Mouse (Mus musculus) cerebellum, adult 2 months (tissue): ENCODE measurements around the gene Gm17428. TPM values are rescaled to one million over a fixed set of nuclear protein-coding genes. Genes with fewer than 3 reads are reported as not detected.

ENCODE experiments used
- DNase-seq, 2 experiments: peaks; one replicate each; pipeline ENCODE4 v3.0.0; 2021
- H3K27ac ChIP-seq: fragments of 200-500 bp; 2 replicates; pipeline ENCODE4 v1.5.1; 2012; ENCODE audit warnings: low read length, control low read depth, inconsistent platforms; ENCODE audit not compliant: insufficient read depth
- H3K27me3 ChIP-seq: fragments of 200-500 bp; 2 replicates; pipeline ENCODE4 v1.6.1; 2012; ENCODE audit warnings: inconsistent platforms, mild to moderate bottlenecking, low read length, moderate library complexity; ENCODE audit not compliant: control insufficient read depth, insufficient read depth
- H3K4me1 ChIP-seq: fragments of 200-500 bp; 2 replicates; pipeline ENCODE4 v1.6.1; 2011; ENCODE audit warnings: low read length; ENCODE audit not compliant: control insufficient read depth, insufficient read depth
- H3K4me3 ChIP-seq: fragments of 200-500 bp; replicated peaks from 2 replicates; pipeline ENCODE3; 2011; ENCODE audit warnings: mild to moderate bottlenecking, low read depth, low read length, control low read depth; ENCODE audit not compliant: insufficient read depth
- CTCF ChIP-seq: fragments of 200-500 bp; IDR thresholded peaks from 2 replicates; pipeline ENCODE4 v1.5.1; 2011; ENCODE audit warnings: low read depth, mild to moderate bottlenecking, control low read depth, low read length, moderate library complexity, borderline replicate concordance; ENCODE audit not compliant: insufficient read depth
- POLR2A ChIP-seq: fragments of 200-500 bp; IDR thresholded peaks from 2 replicates; pipeline ENCODE4 v1.6.1; 2011; ENCODE audit warnings: low read length, control low read depth, borderline replicate concordance; ENCODE audit not compliant: insufficient read depth
- WGBS: fragments of 180-500 bp; shearing (Covaris S2); methylation state at CpG from one replicate; pipeline ENCODE4 v1.1.7; 2018; 5-methylcytosine and 5-hydroxymethylcytosine counted together
- polyA plus RNA-seq: library from polyadenylated mRNA; depleted of rRNA; stranded (reverse); fragments of >200 nt; gene quantifications from 2 replicates; pipeline ENCODE4 v1.2.3, GENCODE M21; 2012

Gm17428 gene
- polyA plus RNA-seq, 1 experiment: not detected

- Histone ChIP-seq H3K27me3 (no peaks in the 10 kb centered on the region), H3K4me1 (no peaks in the 10 kb centered on the region), H3K4me3 (no peak overlapping the region), H3K27ac (no peak overlapping the region)
- TF ChIP-seq POLR2A (no peak), CTCF (no peak)
- DNase-seq: no peak
- 84% methylated on average over 16 of the region's 16 CpGs for WGBS
Measured at GRCm38 (mm10) chr14:54937361-54938182, 39.2 kb upstream of the Gm17428 start.

GRCm38 (mm10) chr14:54938431-54939219, 38.1 kb upstream of the Gm17428 start:
- TF ChIP-seq POLR2A (no peak), CTCF (no peak)
- H3K4me1 ChIP-seq: no peaks in the 10 kb centered on the region
- H3K27ac ChIP-seq: no peak overlapping the region
- H3K27me3 ChIP-seq: no peaks in the 10 kb centered on the region
- DNase-seq: no peak
- WGBS: 57% methylated on average over 15 of the region's 15 CpGs
- H3K4me3 ChIP-seq: no peak overlapping the region

- no peak overlapping the region for H3K4me3 ChIP-seq
- H3K4me1 ChIP-seq: no peaks in the 10 kb centered on the region
- H3K27ac ChIP-seq: no peak overlapping the region
- DNase-seq: peak; percentile 59 to 64
- WGBS: 59% methylated on average over 12 of the region's 12 CpGs
- peak; percentile 77 for TF ChIP-seq CTCF
- no peak for TF ChIP-seq POLR2A
- no peaks in the 10 kb centered on the region for H3K27me3 ChIP-seq
Measured at GRCm38 (mm10) chr14:54939434-54940175, 37.1 kb upstream of the Gm17428 start.

- no peaks in the 10 kb centered on the region for H3K27me3 ChIP-seq
- H3K4me1 ChIP-seq: no peaks in the 10 kb centered on the region
- 74% methylated on average over 3 of the region's 3 CpGs for WGBS
- TF ChIP-seq POLR2A: no peak
- TF ChIP-seq CTCF: no peak
- no peak overlapping the region for H3K4me3 ChIP-seq
- no peak for DNase-seq
- H3K27ac ChIP-seq: no peak overlapping the region
Measured at GRCm38 (mm10) chr14:54940176-54940530, 36.6 kb upstream of the Gm17428 start.

- Histone ChIP-seq H3K27ac (no peak overlapping the region), H3K4me3 (no peak overlapping the region), H3K27me3 (no peaks in the 10 kb centered on the region), H3K4me1 (no peaks in the 10 kb centered on the region)
- DNase-seq: no peak
- 47% methylated on average over 13 of the region's 13 CpGs for WGBS
- TF ChIP-seq CTCF: no peak
- TF ChIP-seq POLR2A: no peak
Measured at GRCm38 (mm10) chr14:54941024-54941978, 35.4 kb upstream of the Gm17428 start.

DNA sequence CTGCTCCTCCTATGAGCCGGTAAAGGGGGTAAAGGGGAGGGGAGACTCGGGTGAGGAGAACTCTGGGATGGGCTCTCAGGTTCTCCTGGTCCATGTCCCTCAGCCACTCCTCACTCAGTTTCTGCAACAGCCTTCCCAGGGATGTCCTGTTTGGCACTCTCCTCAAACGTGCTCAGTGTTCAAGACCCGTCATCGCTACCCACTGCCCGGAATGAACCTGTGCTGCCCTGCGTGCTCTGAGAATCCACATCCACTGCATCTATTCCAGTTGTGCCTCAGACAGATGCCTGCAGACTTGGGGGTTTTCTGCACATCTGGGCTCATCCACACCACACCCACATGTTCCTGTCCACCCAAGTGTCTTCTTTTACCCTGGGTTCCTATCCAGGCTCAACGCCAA, 34.3 kb upstream of the Gm17428 start:
- Histone ChIP-seq H3K4me3 (no peak overlapping the region), H3K27me3 (no peaks in the 10 kb centered on the region), H3K4me1 (no peaks in the 10 kb centered on the region), H3K27ac (no peak overlapping the region)
- no peak for DNase-seq
- whole genome bisulfite sequencing: 81% methylated on average over 8 of the region's 8 CpGs
- TF ChIP-seq POLR2A (no peak), CTCF (no peak)

- H3K27ac ChIP-seq: no peak overlapping the region
- TF ChIP-seq POLR2A (no peak), CTCF (no peak)
- no peak for DNase-seq
- no peaks in the 10 kb centered on the region for H3K4me1 ChIP-seq
- H3K27me3 ChIP-seq: no peaks in the 10 kb centered on the region
- no peak overlapping the region for H3K4me3 ChIP-seq
- 91% methylated on average over 7 of the region's 7 CpGs for WGBS
Measured at GRCm38 (mm10) chr14:54943971-54944370, 32.8 kb upstream of the Gm17428 start.
